In the genomic region with DNA sequence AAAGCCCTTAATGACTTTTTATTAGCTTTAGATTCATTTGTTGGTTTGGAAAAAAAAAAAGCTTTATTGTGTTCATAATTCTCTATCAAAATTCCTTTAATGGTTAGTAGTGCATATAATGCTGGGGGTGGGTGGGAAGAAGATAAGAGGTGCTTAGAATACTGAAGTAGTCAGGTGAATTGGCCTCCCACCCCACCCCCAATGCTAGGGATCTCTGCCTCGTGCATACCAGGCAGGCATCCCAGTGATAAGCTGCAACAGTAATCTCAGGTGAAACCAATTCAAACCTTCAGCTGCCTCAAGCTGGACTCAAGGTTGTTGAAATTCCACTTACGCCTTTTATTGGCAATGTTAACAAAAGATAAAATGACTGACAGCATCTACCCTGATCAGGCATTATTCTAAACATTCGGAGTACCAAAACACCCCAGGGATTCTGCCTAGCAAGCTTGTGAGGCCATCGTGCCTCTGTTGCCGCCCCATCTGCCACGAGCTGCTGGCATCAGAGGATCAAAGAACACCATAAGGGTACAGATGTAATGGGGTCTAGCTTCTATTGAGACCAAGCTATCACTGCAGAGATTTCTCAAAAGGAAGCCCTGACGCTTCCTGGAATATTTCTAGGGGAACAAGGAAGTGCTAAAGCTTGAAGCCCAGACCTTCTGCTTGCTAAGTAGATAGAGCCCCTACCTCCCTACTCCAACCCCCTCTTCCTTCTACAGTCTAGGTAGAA, we compare ENCODE assay signal across 38 mouse cellular contexts. TPM values are rescaled to one million over a fixed set of nuclear protein-coding genes. Genes with fewer than 3 reads are reported as not detected.
"Had no signal": no experiment of that assay in that cellular context is flagged by ENCODE, and none has a peak within 500 bp of the region (broad histone marks: within the 10 kb centered on the region; RNA-seq: fewer than 3 reads in every experiment).

No protein-coding gene starts in this region.

- H3K4me2 ChIP-seq: heart, embryonic 12.5 days; hindbrain, embryonic 13.5 days; hindbrain, embryonic 15.5 days; kidney, embryonic 15.5 days; limb, embryonic 13.5 days; limb, embryonic 15.5 days; liver, embryonic 12.5 days had no signal

- H3K9me3 ChIP-seq: heart, embryonic 10.5 days; heart, embryonic 12.5 days; hindbrain, embryonic 13.5 days; hindbrain, embryonic 15.5 days; kidney, embryonic 15.5 days; limb, embryonic 13.5 days; limb, embryonic 15.5 days; liver, embryonic 12.5 days had no signal

- H3K4me3 ChIP-seq: gastrocnemius, adult 2 months; heart, embryonic 10.5 days; heart, embryonic 12.5 days; hindbrain, embryonic 13.5 days; hindbrain, embryonic 15.5 days; kidney, embryonic 15.5 days; left cerebral cortex, adult 2 months; limb, embryonic 13.5 days; limb, embryonic 15.5 days; liver, embryonic 12.5 days had no signal

- DNase-seq: gastrocnemius, adult 2 months; gastrocnemius, postnatal 10 days; gastrocnemius, postnatal 25 days; heart, adult 18-20 months; heart, postnatal 10 days; kidney, adult 11 months; kidney, adult 2 months; kidney, adult 9 months; kidney, postnatal 14 days; kidney, postnatal 36 days had no signal

- H3K36me3 ChIP-seq: hindbrain, embryonic 13.5 days; hindbrain, embryonic 15.5 days had no signal

- H3K27ac ChIP-seq: gastrocnemius, adult 2 months; heart, embryonic 10.5 days; hindbrain, embryonic 13.5 days; hindbrain, embryonic 15.5 days; hindbrain, postnatal 0 days; kidney, embryonic 15.5 days; kidney, postnatal 0 days; left cerebral cortex, adult 2 months; limb, embryonic 13.5 days; limb, embryonic 15.5 days; liver, embryonic 12.5 days; liver, embryonic 14.5 days had no signal

- ATAC-seq: hindbrain, postnatal 0 days; liver, embryonic 12.5 days had no signal

- H3K9ac ChIP-seq: heart, embryonic 12.5 days; hindbrain, embryonic 13.5 days; hindbrain, embryonic 15.5 days; kidney, embryonic 15.5 days; limb, embryonic 13.5 days; limb, embryonic 15.5 days; liver, embryonic 12.5 days; liver, embryonic 14.5 days had no signal

- H3K4me1 ChIP-seq: heart, embryonic 10.5 days; hindbrain, embryonic 15.5 days; kidney, embryonic 15.5 days; limb, embryonic 13.5 days; limb, embryonic 15.5 days; liver, embryonic 12.5 days had no signal

- H3K27me3 ChIP-seq: heart, embryonic 12.5 days; hindbrain, embryonic 13.5 days; hindbrain, embryonic 15.5 days; kidney, embryonic 15.5 days; limb, embryonic 13.5 days; limb, embryonic 15.5 days; liver, embryonic 12.5 days had no signal

RNA-seq across cellular contexts. Expression of a gene that starts 54.9 kb away (rescaled TPM):
- total RNA-seq: gastrocnemius, adult 2 months; gastrocnemius, postnatal 10 days; gastrocnemius, postnatal 25 days; gastrocnemius, postnatal 4 days; granulocyte monocyte progenitor cell, adult 5-6 weeks; heart, adult 18-20 months; heart, adult 8-10 months; heart, postnatal 10 days; heart, postnatal 25 days; hematopoietic stem cell, adult 5-6 weeks; layer of hippocampus, adult 18-20 months; layer of hippocampus, postnatal 10 days; layer of hippocampus, postnatal 25 days; left cerebral cortex, adult 2 months; left cerebral cortex, postnatal 14 days; left cerebral cortex, postnatal 36 days; liver, adult 2 months had no signal
- polyA plus RNA-seq: frontal cortex, adult 2 months; heart, embryonic 10.5 days; heart, embryonic 12.5 days; heart, embryonic 14.5 days; heart, embryonic 16.5 days; kidney, adult 2 months; kidney, postnatal 0 days; large intestine, adult 2 months; limb, embryonic 11.5 days; limb, embryonic 13.5 days; limb, embryonic 15.5 days; liver, adult 2 months; liver, embryonic 12.5 days; liver, embryonic 14.5 days had no signal
